Mouse (Mus musculus) spleen, postnatal 10 days (tissue): ENCODE data around the gene Gm27029.
A peak's percentile ranks its signal among the peaks of the same experiment; 100 is the strongest.
"Not testable (repeated sequence)": the region's sequence is repeated elsewhere in the genome, so short reads cannot be mapped to it uniquely, and the experiment has no call there.

Experiments
- DNase-seq, 2 experiments: peaks; one replicate each; pipeline ENCODE4 v3.0.0; 2021 to 2022; ENCODE audit warnings: low spot score in 2 of 2

The Gm27029 gene

GRCm38 (mm10) chr11:101419610-101420009 is 5.0 kb downstream of the Gm27029 start:
- peak in 1 of 2 experiments; percentile 26 for DNase-seq

GRCm38 (mm10) chr11:101418991-101419390 is 5.6 kb downstream of the Gm27029 start:
- no peak for DNase-seq

- DNase-seq = peak; percentile 90 to 93
These were observed 7.3 kb downstream of the Gm27029 start, which contains the start of gene Aarsd1 for GRCm38 (mm10) chr11:101417101-101417855. TSS of gene Aarsd1 (minus strand) at chr11:101417615.

GRCm38 (mm10) chr11:101416433-101417100 is 8.0 kb downstream of the Gm27029 start:
- DNase-seq = peak in 1 of 2 experiments; percentile 33

- DNase-seq = no peak
These were observed 9.3 kb downstream of the Gm27029 start for GRCm38 (mm10) chr11:101415306-101415705.

GRCm38 (mm10) chr11:101395110-101395509 is 29.5 kb downstream of the Gm27029 start:
- DNase-seq = peak; percentile 17 to 72

- no peak for DNase-seq
These were observed 42.8 kb downstream of the Gm27029 start for GRCm38 (mm10) chr11:101381817-101382216.

- DNase-seq = no peak
These were observed 45.7 kb downstream of the Gm27029 start for GRCm38 (mm10) chr11:101378926-101379325.

- not testable (repeated sequence) for DNase-seq
These were observed 46.4 kb downstream of the Gm27029 start for GRCm38 (mm10) chr11:101378196-101378595.

- DNase-seq = no peak
These were observed 50.1 kb downstream of the Gm27029 start for GRCm38 (mm10) chr11:101374421-101374938.

- DNase-seq = no peak
These were observed 54.5 kb downstream of the Gm27029 start for GRCm38 (mm10) chr11:101370141-101370540.

- no peak for DNase-seq
These were observed 57.2 kb downstream of the Gm27029 start, which contains the start of gene G6pc for GRCm38 (mm10) chr11:101367326-101367935. TSS of gene G6pc (plus strand) at chr11:101367561.

- DNase-seq = no peak
These were observed 60.1 kb downstream of the Gm27029 start for GRCm38 (mm10) chr11:101364531-101364931.

GRCm38 (mm10) chr11:101360651-101361113 is 63.9 kb downstream of the Gm27029 start:
- DNase-seq = no peak

GRCm38 (mm10) chr11:101359776-101360175 is 64.8 kb downstream of the Gm27029 start:
- DNase-seq = no peak

- DNase-seq = no peak
These were observed 67.0 kb downstream of the Gm27029 start for GRCm38 (mm10) chr11:101357505-101358182.
